Mouse (Mus musculus) megakaryocyte, embryonic 14.5 days (primary cell): Measurements from ENCODE around the gene Borcs7.

Experiments used
- FLI1 ChIP-seq: IDR thresholded peaks from 2 replicates; pipeline ENCODE4 v1.6.1; 2012; ENCODE audit warnings: low read length, inconsistent platforms, mixed read lengths
- GATA1 ChIP-seq: IDR thresholded peaks from 3 replicates; pipeline ENCODE4 v1.6.1; 2012; ENCODE audit warnings: mixed read lengths, low read length, inconsistent platforms, borderline replicate concordance

DNA sequence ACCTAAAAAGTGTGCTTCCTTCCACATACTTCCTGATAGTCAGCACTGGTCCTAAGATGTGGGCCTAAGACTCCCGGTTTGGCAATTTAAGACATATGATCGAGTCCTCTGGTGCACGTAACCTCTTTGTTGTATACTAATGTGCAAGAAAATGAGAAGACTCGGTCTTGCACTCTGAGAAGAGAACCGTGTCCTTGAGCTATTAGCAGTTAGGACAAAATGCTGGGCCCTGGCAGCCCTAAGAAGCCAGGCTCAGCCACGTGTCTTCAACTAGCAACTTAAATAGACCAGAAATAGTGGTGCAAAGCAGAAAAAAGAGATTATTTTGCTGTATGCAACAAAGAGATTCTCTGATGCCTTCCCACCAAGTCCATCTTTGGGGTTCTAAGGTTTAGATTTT is 26.9 kb upstream of the Borcs7 start:
- TF ChIP-seq GATA1: no peak
- TF ChIP-seq FLI1: no peak
